Mouse (Mus musculus) lung, postnatal 0 days (tissue): ENCODE data around the gene Bahcc1. TPM values are rescaled to one million over a fixed set of nuclear protein-coding genes. Genes with fewer than 3 reads are reported as not detected.

Source experiments
- ATAC-seq: fragments of 200-750 bp; cut with Nextera tagmentation; 2 replicates; pipeline ENCODE4 v1.8.0; 2017; ENCODE audit warnings: moderate library complexity
- DNase-seq: peaks from one replicate; pipeline ENCODE4 v3.0.0-alpha.2; 2016; ENCODE audit warnings: low spot score
- H3K27ac ChIP-seq: fragments of 300-500 bp; sonication (generic); 2 replicates; pipeline ENCODE4 v1.5.1; 2014; ENCODE audit warnings: antibody characterized with exemption, mild to moderate bottlenecking, low read length, mixed read lengths
- H3K27me3 ChIP-seq: fragments of 300-500 bp; sonication (generic); replicated peaks from 2 replicates; pipeline ENCODE4 v1.6.1; 2014; ENCODE audit warnings: low read length, mixed read lengths; ENCODE audit not compliant: insufficient read depth
- H3K36me3 ChIP-seq: fragments of 300-500 bp; sonication (generic); 2 replicates; pipeline ENCODE4 v1.6.1; 2014; ENCODE audit warnings: low read length, mixed read lengths; ENCODE audit not compliant: insufficient read depth
- H3K4me1 ChIP-seq: fragments of 300-500 bp; sonication (generic); 2 replicates; pipeline ENCODE4 v1.6.1; 2014; ENCODE audit warnings: antibody characterized with exemption, low read depth, low read length, mixed read lengths; ENCODE audit not compliant: insufficient read depth
- H3K4me2 ChIP-seq: fragments of 300-500 bp; sonication (generic); replicated peaks from 2 replicates; pipeline ENCODE4 v1.6.1; 2014; ENCODE audit warnings: low read depth, mild to moderate bottlenecking, low read length, moderate library complexity, mixed read lengths
- H3K4me3 ChIP-seq: fragments of 300-500 bp; sonication (generic); 2 replicates; pipeline ENCODE4 v1.5.1; 2014; ENCODE audit warnings: low read depth, low read length
- H3K9ac ChIP-seq: fragments of 300-500 bp; sonication (generic); replicated peaks from 2 replicates; pipeline ENCODE4 v1.6.1; 2014; ENCODE audit warnings: low read depth, mild to moderate bottlenecking
- H3K9me3 ChIP-seq: fragments of 300-500 bp; sonication (generic); 2 replicates; pipeline ENCODE4 v1.6.1; 2016; ENCODE audit warnings: low read length, mixed read lengths
- CTCF ChIP-seq: IDR thresholded peaks from 2 replicates; pipeline ENCODE4 v1.5.1; 2016; ENCODE audit warnings: antibody characterized with exemption, mild to moderate bottlenecking
- EP300 ChIP-seq: IDR thresholded peaks from 2 replicates; pipeline ENCODE4 v1.6.1; 2016; ENCODE audit warnings: antibody characterized with exemption, mild to moderate bottlenecking, control low read depth
- WGBS: fragments of 180-500 bp; shearing (Covaris S2); extraction: QIAGEN DNeasy Blood & Tissue Kit; methylation state at CpG from one replicate; pipeline ENCODE4 v1.1.7; 2014; 5-methylcytosine and 5-hydroxymethylcytosine counted together
- polyA plus RNA-seq: library from polyadenylated mRNA; unstranded; fragments of >200 nt; fragmentation: Nextera tagmentation; extraction: Ambion mirVana; gene quantifications from 2 replicates; pipeline ENCODE4 v1.2.1, GENCODE M21; 2015

Gene Bahcc1
- polyA plus RNA-seq, 1 experiment from 2014 or later = 6.6 TPM

DNA sequence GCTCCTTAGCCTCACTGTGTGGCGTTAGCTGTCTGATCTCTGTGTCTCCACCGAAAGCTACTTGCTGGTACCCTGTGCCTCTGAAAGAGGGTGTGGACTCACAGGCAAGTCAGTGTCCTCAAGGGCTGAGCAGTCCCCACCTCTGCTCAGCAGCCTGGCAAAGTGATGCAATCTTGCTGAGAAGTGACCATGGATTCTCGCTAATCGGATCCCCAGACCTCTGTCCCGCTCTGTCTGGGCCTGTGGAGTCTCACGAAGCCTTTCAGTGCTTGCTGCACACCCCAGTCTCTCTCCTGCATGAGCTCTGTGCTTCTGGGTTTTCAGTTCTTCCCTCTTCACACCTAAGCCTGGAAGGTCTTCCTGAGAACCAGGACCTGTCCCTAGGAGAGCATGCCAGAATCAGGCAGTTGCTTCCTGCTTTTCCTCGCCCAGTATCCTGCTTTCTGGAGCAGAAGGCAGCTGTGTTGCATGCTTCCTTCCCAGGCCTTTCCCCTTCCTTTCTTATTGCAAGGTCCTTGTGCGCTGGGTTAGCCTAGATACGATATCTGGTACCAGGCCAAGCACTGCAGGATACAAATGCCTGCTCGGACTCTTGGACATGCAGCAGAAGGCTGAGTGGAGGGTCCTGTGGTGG lies 15.5 kb downstream of the Bahcc1 start:
- no peak overlapping the region for H3K4me3 ChIP-seq
- TF ChIP-seq CTCF (no peak), EP300 (no peak)
- peaks cover 43% of the 10 kb centered on the region for H3K4me1 ChIP-seq
- H3K9me3 ChIP-seq = no peaks in the 10 kb centered on the region
- no peak overlapping the region for H3K4me2 ChIP-seq
- no peak overlapping the region for H3K9ac ChIP-seq
- no peaks in the 10 kb centered on the region for H3K27me3 ChIP-seq
- WGBS = 56% methylated on average over 10 of the region's 10 CpGs
- DNase-seq = peak; percentile 34
- H3K36me3 ChIP-seq = no peaks in the 10 kb centered on the region
- no peak for ATAC-seq
- 0 out of 2 replicates have a peak overlapping the region, but pooled peaks have one; percentile 6 for H3K27ac ChIP-seq

DNA sequence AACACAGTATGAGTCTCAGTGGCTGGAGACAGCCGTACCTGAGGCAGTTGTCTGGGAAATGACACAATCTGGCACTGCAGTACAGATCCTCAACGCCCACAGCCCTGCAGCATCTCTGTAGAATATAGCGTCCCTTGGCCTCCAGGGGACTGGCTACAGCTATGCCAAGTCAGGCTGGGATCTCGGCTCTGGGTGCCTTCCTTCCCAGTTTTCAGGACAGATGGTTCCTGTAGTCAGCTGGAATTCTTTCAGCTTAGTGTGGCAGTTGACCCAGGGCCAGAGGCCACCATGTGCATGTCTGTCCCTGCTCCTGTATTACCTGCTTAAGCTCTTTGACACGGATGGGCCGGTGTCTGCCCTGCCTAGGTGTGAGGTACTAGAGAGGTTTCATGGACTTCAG lies 16.2 kb downstream of the Bahcc1 start:
- no peak overlapping the region for H3K9ac ChIP-seq
- H3K27me3 ChIP-seq = no peaks in the 10 kb centered on the region
- H3K4me2 ChIP-seq = no peak overlapping the region
- no peak overlapping the region for H3K4me3 ChIP-seq
- no peaks in the 10 kb centered on the region for H3K9me3 ChIP-seq
- peaks cover 48% of the 10 kb centered on the region for H3K4me1 ChIP-seq
- no peaks in the 10 kb centered on the region for H3K36me3 ChIP-seq
- ATAC-seq (no peak), DNase-seq (no peak)
- 74% methylated on average over 6 of the region's 6 CpGs for WGBS
- TF ChIP-seq EP300 = no peak
- no peak for TF ChIP-seq CTCF
- H3K27ac ChIP-seq = no peak overlapping the region

DNA sequence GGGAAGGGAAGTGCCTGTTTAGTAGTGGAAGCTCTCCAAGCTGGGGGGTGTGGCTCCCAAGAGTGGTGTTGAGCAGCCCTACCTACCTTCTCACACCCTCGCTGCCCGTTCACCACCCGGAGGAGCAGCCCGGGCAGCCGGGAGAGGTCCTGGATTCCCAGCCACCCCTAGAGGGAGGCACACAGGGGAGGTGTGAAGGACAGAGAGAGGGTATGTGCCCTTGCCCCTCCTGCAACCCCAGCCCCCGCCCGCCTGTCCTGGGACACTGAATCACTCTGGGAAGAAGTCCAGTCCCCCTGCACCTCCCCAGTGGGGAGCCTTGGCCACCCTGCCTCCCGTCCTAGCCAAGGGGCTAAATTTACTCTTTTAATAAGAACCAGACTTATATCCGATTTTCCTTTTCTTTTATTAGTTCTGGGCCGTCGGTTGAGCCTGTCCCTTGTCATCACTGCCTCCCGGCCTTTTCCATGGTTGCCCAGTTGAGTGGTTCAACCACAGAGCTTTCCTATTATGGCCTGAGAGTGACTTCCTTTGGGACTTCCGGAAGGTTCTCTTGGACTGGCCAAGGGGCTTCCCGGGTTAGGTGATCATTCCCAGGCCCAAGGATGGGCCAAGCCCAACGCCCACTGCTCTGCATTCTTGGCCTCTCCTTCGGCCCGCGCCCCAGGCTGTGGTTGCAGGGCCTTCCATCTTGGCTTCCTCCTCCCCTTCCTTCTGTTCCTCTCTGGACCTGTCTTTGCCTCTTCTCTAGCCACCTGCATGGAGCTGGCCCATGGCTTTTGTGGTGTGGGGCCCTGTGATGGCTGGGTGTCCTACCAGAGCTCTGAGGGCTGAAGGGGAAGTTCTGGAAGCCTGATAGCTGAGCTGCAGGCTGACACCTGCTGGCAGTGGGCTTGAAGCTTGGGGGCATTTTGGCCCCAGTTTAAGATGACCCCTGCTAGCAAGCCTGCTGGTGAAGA lies 18.5 kb downstream of the Bahcc1 start:
- Histone ChIP-seq H3K4me1 (peaks cover 71% of the 10 kb centered on the region), H3K4me2 (no peak overlapping the region), H3K9me3 (no peaks in the 10 kb centered on the region), H3K36me3 (no peaks in the 10 kb centered on the region), H3K27me3 (no peaks in the 10 kb centered on the region), H3K4me3 (no peak overlapping the region), H3K27ac (peak overlapping the region; percentile 90), H3K9ac (no peak overlapping the region)
- TF ChIP-seq EP300 = no peak
- 0 out of 2 replicates have a peak, but pooled peaks have one; percentile 16 for TF ChIP-seq CTCF
- peak; percentile 72 for DNase-seq
- 61% methylated on average over 18 of the region's 18 CpGs for WGBS
- no peak for ATAC-seq

GRCm38 (mm10) chr11:120251950-120252308 lies 19.2 kb downstream of the Bahcc1 start:
- Histone ChIP-seq H3K36me3 (no peaks in the 10 kb centered on the region), H3K27me3 (no peaks in the 10 kb centered on the region), H3K9me3 (no peaks in the 10 kb centered on the region), H3K4me1 (peaks cover 77% of the 10 kb centered on the region), H3K27ac (peak overlapping the region; percentile 90), H3K4me3 (no peak overlapping the region), H3K9ac (0 out of 2 replicates have a peak overlapping the region, but pooled peaks have one; percentile 32), H3K4me2 (no peak overlapping the region)
- WGBS = 45% methylated on average over 6 of the region's 6 CpGs
- ATAC-seq (no peak), DNase-seq (no peak)
- TF ChIP-seq EP300 = no peak

- peak overlapping the region; percentile 90 for H3K27ac ChIP-seq
- no peaks in the 10 kb centered on the region for H3K27me3 ChIP-seq
- H3K9me3 ChIP-seq = no peaks in the 10 kb centered on the region
- WGBS = 45% methylated on average over 5 of the region's 5 CpGs
- peak overlapping the region; percentile 37 for H3K4me2 ChIP-seq
- H3K4me1 ChIP-seq = peaks cover 77% of the 10 kb centered on the region
- DNase-seq (peak; percentile 46), ATAC-seq (peak; percentile 45)
- H3K36me3 ChIP-seq = no peaks in the 10 kb centered on the region
- TF ChIP-seq EP300 (no peak), CTCF (peak; percentile 54)
- 0 out of 2 replicates have a peak overlapping the region, but pooled peaks have one; percentile 2 for H3K9ac ChIP-seq
- H3K4me3 ChIP-seq = no peak overlapping the region
Measured at GRCm38 (mm10) chr11:120252398-120252797, 19.7 kb downstream of the Bahcc1 start.
